8 mouse cellular contexts compared by ENCODE assay signal in the genomic region with DNA sequence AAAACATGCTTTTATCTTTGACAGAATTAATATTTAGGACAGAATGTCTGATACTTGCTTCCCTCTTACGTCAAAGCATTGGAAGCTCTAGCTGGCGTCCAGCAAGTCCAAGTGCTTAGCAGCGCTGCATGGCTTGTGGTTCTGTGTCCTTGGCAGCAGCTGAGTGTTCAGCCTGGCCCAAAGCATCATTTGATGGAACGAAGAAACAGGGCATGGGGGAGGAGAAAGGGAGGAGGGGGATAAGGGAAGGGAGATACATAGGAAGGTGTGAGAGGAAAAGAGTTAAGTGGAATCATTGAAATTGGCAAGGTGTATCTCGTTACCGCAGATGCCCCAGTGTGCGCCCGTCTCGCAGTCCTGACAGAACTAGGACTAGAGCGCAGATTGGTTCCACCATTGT.
DNase-seq lines count a peak whose midpoint lies in the region; ATAC-seq and TF ChIP-seq lines count a peak whose summit lies in the region.

No protein-coding gene starts in this region.

- H3K4me3 ChIP-seq in forebrain, postnatal 0 days (ENCODE audit: low read depth, low read length) = no peak overlapping the region
- H3K4me3 ChIP-seq in forebrain, embryonic 10.5 days = no peak overlapping the region
- H3K4me3 ChIP-seq in layer of hippocampus, adult 2 months = peak overlapping the region; percentile 45
- H3K4me3 ChIP-seq in intestine, postnatal 0 days (ENCODE audit: low read depth, low read length) = no peak overlapping the region
- no peak overlapping the region for H3K4me3 ChIP-seq in forebrain, embryonic 14.5 days (ENCODE audit: low read depth, low read length)

- no peak for TF ChIP-seq CTCF in forebrain, postnatal 0 days (IDR thresholded peaks at IDR 0.05; ENCODE audit: low read depth)
- no peak for TF ChIP-seq CTCF in layer of hippocampus, adult 2 months (conservative IDR thresholded peaks at IDR 0.05)
- no peak for TF ChIP-seq CTCF in intestine, postnatal 0 days (IDR thresholded peaks at IDR 0.05; ENCODE audit: low read depth)

- no peaks in the 10 kb centered on the region for H3K9me3 ChIP-seq in forebrain, postnatal 0 days (ENCODE audit: low read length)
- no peaks in the 10 kb centered on the region for H3K9me3 ChIP-seq in forebrain, embryonic 10.5 days
- H3K9me3 ChIP-seq in intestine, postnatal 0 days (ENCODE audit: control insufficient read depth) = no peaks in the 10 kb centered on the region
- H3K9me3 ChIP-seq in forebrain, embryonic 14.5 days (replicated peaks; ENCODE audit: control insufficient read depth, low read length) = no peaks in the 10 kb centered on the region

- DNase-seq in forebrain, postnatal 0 days = peak; percentile 27
- DNase-seq in forebrain, embryonic 10.5 days (ENCODE audit: extremely low spot score, low spot score) = no peak
- DNase-seq in urinary bladder, postnatal 36 days (ENCODE audit: low spot score in 2 of 2) = peak; percentile 11 to 30
- DNase-seq in urinary bladder, adult 2 months (ENCODE audit: low spot score) = no peak
- DNase-seq in layer of hippocampus, adult 2 months (ENCODE audit: low spot score in 2 of 2) = peak; percentile 26 to 43
- no peak for DNase-seq in embryo, embryonic 11 days
- DNase-seq in forebrain, embryonic 14.5 days (ENCODE audit: low spot score) = no peak

- no peaks in the 10 kb centered on the region for H3K27me3 ChIP-seq in forebrain, postnatal 0 days (ENCODE audit: insufficient read depth, low read length)
- no peaks in the 10 kb centered on the region for H3K27me3 ChIP-seq in forebrain, embryonic 10.5 days (ENCODE audit: poor library complexity, severe bottlenecking)
- no peaks in the 10 kb centered on the region for H3K27me3 ChIP-seq in intestine, postnatal 0 days (replicated peaks; ENCODE audit: control insufficient read depth, insufficient read depth, low read length)
- no peaks in the 10 kb centered on the region for H3K27me3 ChIP-seq in forebrain, embryonic 14.5 days (replicated peaks; ENCODE audit: control insufficient read depth, insufficient read depth, low read length)

- H3K4me2 ChIP-seq in forebrain, postnatal 0 days (ENCODE audit: low read depth) = no peak overlapping the region
- H3K4me2 ChIP-seq in intestine, postnatal 0 days (replicated peaks; ENCODE audit: low read depth) = no peak overlapping the region
- no peak overlapping the region for H3K4me2 ChIP-seq in forebrain, embryonic 14.5 days (ENCODE audit: low read length)

- H3K36me3 ChIP-seq in forebrain, postnatal 0 days (ENCODE audit: insufficient read depth) = no peaks in the 10 kb centered on the region
- no peaks in the 10 kb centered on the region for H3K36me3 ChIP-seq in forebrain, embryonic 10.5 days (replicated peaks)
- no peaks in the 10 kb centered on the region for H3K36me3 ChIP-seq in intestine, postnatal 0 days (ENCODE audit: control insufficient read depth, insufficient read depth)
- no peaks in the 10 kb centered on the region for H3K36me3 ChIP-seq in forebrain, embryonic 14.5 days (ENCODE audit: control insufficient read depth, insufficient read depth, low read length)

- H3K9ac ChIP-seq in forebrain, postnatal 0 days = no peak overlapping the region
- H3K9ac ChIP-seq in intestine, postnatal 0 days (ENCODE audit: low read depth, low read length) = no peak overlapping the region
- no peak overlapping the region for H3K9ac ChIP-seq in forebrain, embryonic 14.5 days (ENCODE audit: low read length)

- ATAC-seq in forebrain, postnatal 0 days = no peak
- no peak for ATAC-seq in intestine, postnatal 0 days
- no peak for ATAC-seq in forebrain, embryonic 14.5 days

- peaks cover 5% of the 10 kb centered on the region; the same call in 1 of the 2 replicates for H3K4me1 ChIP-seq in forebrain, postnatal 0 days (ENCODE audit: insufficient read depth)
- H3K4me1 ChIP-seq in forebrain, embryonic 10.5 days = peaks cover 7% of the 10 kb centered on the region; the same call in 1 of the 2 replicates
- no peaks in the 10 kb centered on the region for H3K4me1 ChIP-seq in intestine, postnatal 0 days (replicated peaks; ENCODE audit: control insufficient read depth, insufficient read depth, low read length)
- no peaks in the 10 kb centered on the region for H3K4me1 ChIP-seq in forebrain, embryonic 14.5 days (ENCODE audit: control insufficient read depth, insufficient read depth, low read length)

- 72% methylated on average over 10 of the region's 10 CpGs for WGBS in forebrain, postnatal 0 days
- 93% methylated on average over 10 of the region's 10 CpGs for WGBS in forebrain, embryonic 10.5 days
- 89% methylated on average over 10 of the region's 10 CpGs for WGBS in intestine, postnatal 0 days
- 85% methylated on average over 10 of the region's 10 CpGs for WGBS in forebrain, embryonic 14.5 days

- no peak overlapping the region for H3K27ac ChIP-seq in forebrain, postnatal 0 days (ENCODE audit: low read depth, low read length)
- H3K27ac ChIP-seq in forebrain, embryonic 10.5 days = no peak overlapping the region
- H3K27ac ChIP-seq in layer of hippocampus, adult 2 months = peak overlapping the region; percentile 79
- no peak overlapping the region for H3K27ac ChIP-seq in intestine, postnatal 0 days (ENCODE audit: low read depth, low read length)
- H3K27ac ChIP-seq in forebrain, embryonic 14.5 days (ENCODE audit: low read depth, low read length) = no peak overlapping the region

Comparison
In these comparisons a context has a peak if more than half of its experiments do, and no peak if none do; other contexts are left out.
1. DNase-seq: peak in forebrain, postnatal 0 days (single experiment), urinary bladder, postnatal 36 days (2 of 2) and layer of hippocampus, adult 2 months (2 of 2); none in forebrain, embryonic 10.5 days (single experiment), urinary bladder, adult 2 months (single experiment), embryo, embryonic 11 days (single experiment) and forebrain, embryonic 14.5 days (single experiment).